Mouse (Mus musculus) stomach, postnatal 0 days (tissue): ENCODE measurements around the gene Rbms1.

Experiments used
- CTCF ChIP-seq: IDR thresholded peaks from 2 replicates; pipeline ENCODE4 v1.5.1; 2016; ENCODE audit warnings: antibody characterized with exemption, low read depth, mild to moderate bottlenecking, moderate library complexity
- EP300 ChIP-seq: optimal IDR thresholded peaks from 2 replicates; pipeline ENCODE3; 2016; ENCODE audit warnings: antibody characterized with exemption

- TF ChIP-seq CTCF (no peak), EP300 (no peak)
These were observed 154.2 kb downstream of the Rbms1 start for GRCm38 (mm10) chr2:60808822-60809221.
